Mouse (Mus musculus) forebrain, embryonic 16.5 days (tissue): ENCODE data around the gene Wdr45. TPM values are rescaled to one million over a fixed set of nuclear protein-coding genes. Genes with fewer than 3 reads are reported as not detected.
A peak's percentile ranks its signal among the peaks of the same experiment; 100 is the strongest.

ENCODE experiments used
- ATAC-seq: fragments of 200-750 bp; cut with Nextera tagmentation; 2 replicates; pipeline ENCODE4 v1.8.0; 2017; ENCODE audit warnings: mild to moderate bottlenecking, moderate library complexity
- H3K27ac ChIP-seq: fragments of 300-500 bp; sonication (generic); 2 replicates; pipeline ENCODE4 v1.5.1; 2014; ENCODE audit warnings: low read length, control low read depth
- H3K27me3 ChIP-seq: fragments of 300-500 bp; sonication (generic); replicated peaks from 2 replicates; pipeline ENCODE4 v1.6.1; 2014; ENCODE audit warnings: low read length; ENCODE audit not compliant: control insufficient read depth, insufficient read depth
- H3K36me3 ChIP-seq: fragments of 300-500 bp; sonication (generic); 2 replicates; pipeline ENCODE4 v1.6.1; 2014; ENCODE audit not compliant: control insufficient read depth, insufficient read depth
- H3K4me1 ChIP-seq: fragments of 300-500 bp; sonication (generic); replicated peaks from 2 replicates; pipeline ENCODE4 v1.6.1; 2014; ENCODE audit warnings: low read length; ENCODE audit not compliant: control insufficient read depth, insufficient read depth
- H3K4me2 ChIP-seq: fragments of 300-500 bp; sonication (generic); 2 replicates; pipeline ENCODE4 v1.6.1; 2014; ENCODE audit warnings: mild to moderate bottlenecking, low read length, control low read depth
- H3K4me3 ChIP-seq: fragments of 300-500 bp; sonication (generic); replicated peaks from 2 replicates; pipeline ENCODE4 v1.5.1; 2014; ENCODE audit warnings: mild to moderate bottlenecking, low read length, control low read depth
- H3K9ac ChIP-seq: fragments of 300-500 bp; sonication (generic); replicated peaks from 2 replicates; pipeline ENCODE4 v1.6.1; 2014; ENCODE audit warnings: low read depth, low read length, control low read depth
- H3K9me3 ChIP-seq: fragments of 300-500 bp; sonication (generic); 2 replicates; pipeline ENCODE4 v1.6.1; 2016; ENCODE audit warnings: low read length; ENCODE audit not compliant: control insufficient read depth
- WGBS: fragments of 180-500 bp; shearing (Covaris S2); extraction: QIAGEN DNeasy Blood & Tissue Kit; methylation state at CpG from one replicate; pipeline ENCODE4 v1.1.7; 2014; 5-methylcytosine and 5-hydroxymethylcytosine counted together
- polyA plus RNA-seq: library from polyadenylated mRNA; unstranded; fragments of >200 nt; fragmentation: Nextera tagmentation; extraction: Ambion mirVana; gene quantifications from 2 replicates; pipeline ENCODE4 v1.2.1, GENCODE M21; 2015

The Wdr45 gene
- polyA plus RNA-seq, 1 experiment from 2014 or later: 40.5 TPM

- peak; percentile 96 for ATAC-seq
- Histone ChIP-seq H3K4me3 (peak within 1 kb of the TSS; percentile 53), H3K9me3 (no peaks in the 10 kb centered on the region), H3K27me3 (no peaks in the 10 kb centered on the region), H3K4me2 (peak within 1 kb of the TSS; percentile 69), H3K9ac (peak within 1 kb of the TSS; percentile 55), H3K27ac (peak within 1 kb of the TSS; percentile 27; the same call in 1 of the 2 replicates), H3K4me1 (peaks cover 10% of the 10 kb centered on the region), H3K36me3 (no peaks in the 10 kb centered on the region)
- WGBS: 19% methylated on average over 42 of the region's 42 CpGs
These were observed 14.2 kb downstream of the Wdr45 start, which contains the start of gene Praf2 for GRCm38 (mm10) chrX:7728215-7728921. Gene Praf2, plus strand, starts transcription at chrX:7728439.

GRCm38 (mm10) chrX:7728922-7729265 lies 14.8 kb downstream of the Wdr45 start:
- ATAC-seq: no peak; the same call in 1 of the 2 replicates
- peaks cover 10% of the 10 kb centered on the region for H3K4me1 ChIP-seq
- H3K27me3 ChIP-seq: no peaks in the 10 kb centered on the region
- H3K9ac ChIP-seq: peak overlapping the region; percentile 55
- no peak overlapping the region for H3K27ac ChIP-seq
- H3K4me2 ChIP-seq: peak overlapping the region; percentile 69
- H3K4me3 ChIP-seq: peak overlapping the region; percentile 53
- no peaks in the 10 kb centered on the region for H3K36me3 ChIP-seq
- 37% methylated on average over 4 of the region's 4 CpGs for WGBS
- no peaks in the 10 kb centered on the region for H3K9me3 ChIP-seq

- 0 out of 2 replicates have a peak, but pooled peaks cover 8% of the 10 kb centered on the region for H3K36me3 ChIP-seq
- H3K27ac ChIP-seq: no peak overlapping the region
- no peaks in the 10 kb centered on the region for H3K27me3 ChIP-seq
- H3K4me2 ChIP-seq: no peak overlapping the region
- no peaks in the 10 kb centered on the region for H3K9me3 ChIP-seq
- 28% methylated on average over 25 of the region's 26 CpGs for WGBS
- H3K4me1 ChIP-seq: peaks cover 6% of the 10 kb centered on the region
- no peak for ATAC-seq
- H3K9ac ChIP-seq: no peak overlapping the region
- no peak overlapping the region for H3K4me3 ChIP-seq
These were observed 19.5 kb downstream of the Wdr45 start for GRCm38 (mm10) chrX:7733571-7734156.

- Histone ChIP-seq H3K4me2 (no peak overlapping the region), H3K4me1 (peaks cover 4% of the 10 kb centered on the region; the same call in 1 of the 2 replicates), H3K9me3 (no peaks in the 10 kb centered on the region), H3K27ac (no peak overlapping the region), H3K27me3 (no peaks in the 10 kb centered on the region), H3K4me3 (no peak overlapping the region), H3K36me3 (0 out of 2 replicates have a peak, but pooled peaks cover 8% of the 10 kb centered on the region), H3K9ac (no peak overlapping the region)
- no peak for ATAC-seq
- 63% methylated on average over 11 of the region's 14 CpGs for WGBS
These were observed 25.4 kb downstream of the Wdr45 start for GRCm38 (mm10) chrX:7739336-7740081.

GRCm38 (mm10) chrX:7740082-7740819 lies 26.1 kb downstream of the Wdr45 start:
- H3K9me3 ChIP-seq: no peaks in the 10 kb centered on the region
- H3K9ac ChIP-seq: no peak overlapping the region
- no peak overlapping the region for H3K27ac ChIP-seq
- WGBS: 79% methylated on average over 10 of the region's 10 CpGs
- peaks cover 4% of the 10 kb centered on the region; the same call in 1 of the 2 replicates for H3K4me1 ChIP-seq
- 0 out of 2 replicates have a peak, but pooled peaks cover 8% of the 10 kb centered on the region for H3K36me3 ChIP-seq
- no peak for ATAC-seq
- H3K27me3 ChIP-seq: no peaks in the 10 kb centered on the region
- no peak overlapping the region for H3K4me2 ChIP-seq
- no peak overlapping the region for H3K4me3 ChIP-seq

- Histone ChIP-seq H3K4me2 (no peak overlapping the region), H3K4me3 (no peak overlapping the region), H3K27ac (no peak overlapping the region), H3K36me3 (0 out of 2 replicates have a peak, but pooled peaks cover 6% of the 10 kb centered on the region), H3K27me3 (no peaks in the 10 kb centered on the region), H3K9me3 (no peaks in the 10 kb centered on the region), H3K4me1 (peaks cover 4% of the 10 kb centered on the region; the same call in 1 of the 2 replicates), H3K9ac (no peak overlapping the region)
- ATAC-seq: no peak
- WGBS: 87% methylated on average over 5 of the region's 5 CpGs
These were observed 27.0 kb downstream of the Wdr45 start for GRCm38 (mm10) chrX:7741103-7741502.

GRCm38 (mm10) chrX:7743470-7743869 lies 29.3 kb downstream of the Wdr45 start:
- Histone ChIP-seq H3K4me1 (peaks cover 4% of the 10 kb centered on the region; the same call in 1 of the 2 replicates), H3K4me3 (no peak overlapping the region), H3K27ac (no peak overlapping the region), H3K36me3 (no peaks in the 10 kb centered on the region), H3K9ac (no peak overlapping the region), H3K27me3 (no peaks in the 10 kb centered on the region), H3K9me3 (no peaks in the 10 kb centered on the region), H3K4me2 (no peak overlapping the region)
- 53% methylated on average over 5 of the region's 5 CpGs for WGBS
- no peak for ATAC-seq

- Histone ChIP-seq H3K36me3 (no peaks in the 10 kb centered on the region), H3K4me3 (no peak overlapping the region), H3K9ac (no peak overlapping the region), H3K4me1 (0 out of 2 replicates have a peak, but pooled peaks cover 4% of the 10 kb centered on the region), H3K27me3 (no peaks in the 10 kb centered on the region), H3K4me2 (no peak overlapping the region), H3K27ac (no peak overlapping the region), H3K9me3 (no peaks in the 10 kb centered on the region)
- 64% methylated on average over 1 of the region's 1 CpGs for WGBS
- ATAC-seq: no peak
These were observed 30.8 kb downstream of the Wdr45 start for GRCm38 (mm10) chrX:7744940-7745339.
